Mouse (Mus musculus) heart, postnatal 0 days (tissue): ENCODE measurements around the gene Slc26a1. TPM values are rescaled to one million over a fixed set of nuclear protein-coding genes. Genes with fewer than 3 reads are reported as not detected.
A peak's percentile ranks its signal among the peaks of the same experiment; 100 is the strongest.
"Not testable (repeated sequence)": the region's sequence is repeated elsewhere in the genome, so short reads cannot be mapped to it uniquely, and the experiment has no call there.

Experiments used
- ATAC-seq: fragments of 200-750 bp; cut with Nextera tagmentation; 2 replicates; pipeline ENCODE4 v1.8.0; 2017; ENCODE audit warnings: low read depth, moderate number of reproducible peaks, moderate library complexity; ENCODE audit not compliant: insufficient read depth
- DNase-seq: peaks from one replicate; pipeline ENCODE4 v3.0.0-alpha.2; 2016; ENCODE audit warnings: low spot score
- H3K27ac ChIP-seq: fragments of 300-500 bp; sonication (generic); 2 replicates; pipeline ENCODE4 v1.5.1; 2014; ENCODE audit warnings: low read depth, mild to moderate bottlenecking
- H3K27me3 ChIP-seq: fragments of 300-500 bp; sonication (generic); 2 replicates; pipeline ENCODE4 v1.6.1; 2014; ENCODE audit warnings: low read length, mixed read lengths; ENCODE audit not compliant: control insufficient read depth, insufficient read depth
- H3K36me3 ChIP-seq: fragments of 300-500 bp; sonication (generic); replicated peaks from 2 replicates; pipeline ENCODE4 v1.6.1; 2014; ENCODE audit warnings: low read length, mixed read lengths; ENCODE audit not compliant: control insufficient read depth, insufficient read depth
- H3K4me1 ChIP-seq: fragments of 300-500 bp; sonication (generic); 2 replicates; pipeline ENCODE4 v1.6.1; 2014; ENCODE audit warnings: antibody characterized with exemption; ENCODE audit not compliant: control insufficient read depth, insufficient read depth
- H3K4me2 ChIP-seq: fragments of 300-500 bp; sonication (generic); 2 replicates; pipeline ENCODE4 v1.6.1; 2014; ENCODE audit warnings: low read depth, mild to moderate bottlenecking, low read length, moderate library complexity
- H3K4me3 ChIP-seq: fragments of 300-500 bp; sonication (generic); 2 replicates; pipeline ENCODE4 v1.5.1; 2014; ENCODE audit warnings: low read depth, low read length
- H3K9ac ChIP-seq: fragments of 300-500 bp; sonication (generic); replicated peaks from 2 replicates; pipeline ENCODE4 v1.6.1; 2014; ENCODE audit warnings: low read depth, low read length, mixed read lengths
- H3K9me3 ChIP-seq: fragments of 300-500 bp; sonication (generic); replicated peaks from 2 replicates; pipeline ENCODE4 v1.6.1; 2016; ENCODE audit warnings: low read length; ENCODE audit not compliant: control insufficient read depth
- CTCF ChIP-seq: IDR thresholded peaks from 2 replicates; pipeline ENCODE4 v1.5.1; 2016; ENCODE audit warnings: antibody characterized with exemption, control low read depth, low read depth
- EP300 ChIP-seq: IDR thresholded peaks from 2 replicates; pipeline ENCODE4 v1.6.1; 2016; ENCODE audit warnings: antibody characterized with exemption, low read depth
- WGBS: fragments of 180-500 bp; shearing (Covaris S2); extraction: QIAGEN DNeasy Blood & Tissue Kit; methylation state at CpG from one replicate; pipeline ENCODE4 v1.1.7; 2014; 5-methylcytosine and 5-hydroxymethylcytosine counted together
- polyA plus RNA-seq: library from polyadenylated mRNA; unstranded; fragments of >200 nt; fragmentation: Nextera tagmentation; extraction: Ambion mirVana; gene quantifications from 2 replicates; pipeline ENCODE4 v1.2.1, GENCODE M21; 2015
- total RNA-seq: library from RNA; depleted of rRNA; stranded (reverse); fragments of >200 nt; gene quantifications from 2 replicates; pipeline ENCODE4 v1.2.3, GENCODE M21; 2014; ENCODE audit warnings: low replicate concordance

The Slc26a1 gene
- total and polyA plus RNA-seq, 2 experiments from 2014 or later: 0.08 to 0.23 TPM

- no peaks in the 10 kb centered on the region for H3K27me3 ChIP-seq
- 39% methylated on average over 2 of the region's 2 CpGs for WGBS
- no peaks in the 10 kb centered on the region for H3K4me1 ChIP-seq
- H3K9ac ChIP-seq: no peak overlapping the region
- no peaks in the 10 kb centered on the region for H3K9me3 ChIP-seq
- peaks cover 50% of the 10 kb centered on the region for H3K36me3 ChIP-seq
- no peak overlapping the region for H3K4me2 ChIP-seq
- H3K27ac ChIP-seq: no peak overlapping the region
- DNase-seq (no peak), ATAC-seq (no peak)
- no peak overlapping the region for H3K4me3 ChIP-seq
- no peak for TF ChIP-seq EP300
- no peak for TF ChIP-seq CTCF
These were observed 31.7 kb downstream of the Slc26a1 start for GRCm38 (mm10) chr5:108643674-108644073.

GRCm38 (mm10) chr5:108636172-108636571 is 39.2 kb downstream of the Slc26a1 start:
- TF ChIP-seq CTCF (no peak), EP300 (no peak)
- H3K36me3 ChIP-seq: peaks cover 13% of the 10 kb centered on the region
- H3K4me1 ChIP-seq: no peaks in the 10 kb centered on the region
- H3K9me3 ChIP-seq: no peaks in the 10 kb centered on the region
- no peak for DNase-seq
- WGBS: 69% methylated on average over 4 of the region's 4 CpGs
- no peak overlapping the region for H3K4me2 ChIP-seq
- ATAC-seq: no peak
- H3K4me3 ChIP-seq: no peak overlapping the region
- H3K9ac ChIP-seq: no peak overlapping the region
- no peaks in the 10 kb centered on the region for H3K27me3 ChIP-seq
- H3K27ac ChIP-seq: no peak overlapping the region

GRCm38 (mm10) chr5:108634088-108634487 is 41.3 kb downstream of the Slc26a1 start:
- H3K9ac ChIP-seq, H3K9me3 ChIP-seq, H3K27ac ChIP-seq, DNase-seq, ATAC-seq, H3K36me3 ChIP-seq, H3K4me3 ChIP-seq, H3K4me1 ChIP-seq, H3K4me2 ChIP-seq, H3K27me3 ChIP-seq: not testable (repeated sequence)
- 79% methylated on average over 2 of the region's 3 CpGs for WGBS

DNA sequence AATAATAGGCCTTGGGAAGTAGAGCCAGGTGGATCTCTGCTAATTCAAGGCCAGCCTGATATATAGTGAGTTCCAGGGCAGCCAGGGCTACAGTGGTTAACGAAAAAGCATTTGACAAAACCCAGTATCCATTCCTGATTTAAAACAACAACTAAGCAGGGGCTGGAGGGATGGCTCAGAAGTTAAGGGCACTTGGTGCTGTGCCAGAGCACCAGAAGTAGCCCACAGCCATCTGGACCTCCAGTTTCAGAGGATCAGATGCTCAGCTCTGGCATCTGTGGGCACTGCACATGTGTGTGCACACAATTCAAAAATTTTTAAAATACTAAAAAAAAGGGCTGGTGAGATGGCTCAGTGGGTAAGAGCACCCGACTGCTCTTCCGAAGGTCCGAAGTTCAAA is 41.7 kb downstream of the Slc26a1 start:
- WGBS: 88% methylated on average over 4 of the region's 4 CpGs
- DNase-seq (no peak), ATAC-seq (no peak)
- no peak overlapping the region for H3K9ac ChIP-seq
- H3K4me2 ChIP-seq: no peak overlapping the region
- peaks cover 1% of the 10 kb centered on the region; the same call in 1 of the 2 replicates for H3K4me1 ChIP-seq
- no peak overlapping the region for H3K4me3 ChIP-seq
- H3K27me3 ChIP-seq: no peaks in the 10 kb centered on the region
- H3K9me3 ChIP-seq: no peaks in the 10 kb centered on the region
- H3K36me3 ChIP-seq: peaks cover 5% of the 10 kb centered on the region; the same call in 1 of the 2 replicates
- no peak overlapping the region for H3K27ac ChIP-seq
- no peak for TF ChIP-seq CTCF
- no peak for TF ChIP-seq EP300

DNA sequence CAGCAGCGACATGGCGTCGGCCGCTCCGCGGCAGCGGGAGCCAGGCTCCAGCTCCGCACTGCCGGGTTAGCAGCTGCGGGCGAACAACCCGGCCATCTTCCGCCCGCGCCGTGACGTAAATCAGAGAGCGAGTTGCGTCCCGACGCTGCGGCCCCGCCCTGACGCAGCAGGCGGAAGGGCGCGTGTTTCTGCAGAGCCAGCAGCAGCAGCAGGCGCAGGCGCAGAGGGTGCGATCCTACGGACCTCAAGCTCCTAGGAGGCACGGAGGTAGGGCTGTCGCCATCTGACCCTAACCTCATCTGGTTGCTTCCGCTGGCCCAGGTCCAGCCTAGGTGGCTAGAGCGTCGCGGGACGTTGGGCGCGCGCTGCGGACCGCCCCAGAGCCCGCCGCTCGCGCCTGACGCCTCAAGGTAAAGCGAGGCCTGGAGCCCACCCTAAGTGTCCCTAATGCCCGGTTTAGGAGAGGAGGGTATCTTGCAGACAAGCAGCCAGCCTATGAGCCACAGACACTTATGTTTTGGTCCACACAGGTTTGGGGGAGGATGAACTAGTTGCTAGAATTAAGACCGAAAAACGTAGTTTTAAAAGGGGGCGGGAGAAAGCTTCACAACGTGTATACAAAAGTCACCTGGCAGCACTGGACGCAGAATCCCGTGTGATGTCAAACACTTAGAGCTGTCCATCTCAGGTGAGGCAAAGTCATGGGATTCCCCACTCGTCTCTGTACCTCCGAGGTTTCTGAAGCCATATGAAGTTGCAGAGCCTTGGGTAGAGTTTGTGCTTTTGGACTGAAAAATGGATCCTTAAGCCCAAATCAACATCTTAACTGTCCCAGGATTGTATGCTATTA is 45.5 kb downstream of the Slc26a1 start, which contains the start of the genes Gak and Tmem175:
Gene Gak, minus strand, starts transcription at position 122 of the 850 bp plus-strand sequence.
Gene Tmem175, plus strand, starts transcription at position 137 of the 850 bp plus-strand sequence.
- Histone ChIP-seq H3K36me3 (no peaks in the 10 kb centered on the region), H3K4me2 (peak within 1 kb of the TSS; percentile 94), H3K9ac (peak within 1 kb of the TSS; percentile 91), H3K9me3 (no peaks in the 10 kb centered on the region), H3K4me3 (peak within 1 kb of the TSS; percentile 87), H3K27me3 (no peaks in the 10 kb centered on the region), H3K4me1 (peaks cover 20% of the 10 kb centered on the region; the same call in 1 of the 2 replicates), H3K27ac (peak within 1 kb of the TSS; percentile 90)
- under 1% methylated on average over 58 of the region's 58 CpGs for WGBS
- peak; percentile 92 for DNase-seq
- no peak for TF ChIP-seq EP300
- TF ChIP-seq CTCF: no peak
- peak; percentile 97 for ATAC-seq
